Mouse (Mus musculus): ENCODE measurements around the gene Timp3.
"Not testable (repeated sequence)": the region's sequence is repeated elsewhere in the genome, so short reads cannot be mapped to it uniquely, and the experiment has no call there.

Gene Timp3

DNA sequence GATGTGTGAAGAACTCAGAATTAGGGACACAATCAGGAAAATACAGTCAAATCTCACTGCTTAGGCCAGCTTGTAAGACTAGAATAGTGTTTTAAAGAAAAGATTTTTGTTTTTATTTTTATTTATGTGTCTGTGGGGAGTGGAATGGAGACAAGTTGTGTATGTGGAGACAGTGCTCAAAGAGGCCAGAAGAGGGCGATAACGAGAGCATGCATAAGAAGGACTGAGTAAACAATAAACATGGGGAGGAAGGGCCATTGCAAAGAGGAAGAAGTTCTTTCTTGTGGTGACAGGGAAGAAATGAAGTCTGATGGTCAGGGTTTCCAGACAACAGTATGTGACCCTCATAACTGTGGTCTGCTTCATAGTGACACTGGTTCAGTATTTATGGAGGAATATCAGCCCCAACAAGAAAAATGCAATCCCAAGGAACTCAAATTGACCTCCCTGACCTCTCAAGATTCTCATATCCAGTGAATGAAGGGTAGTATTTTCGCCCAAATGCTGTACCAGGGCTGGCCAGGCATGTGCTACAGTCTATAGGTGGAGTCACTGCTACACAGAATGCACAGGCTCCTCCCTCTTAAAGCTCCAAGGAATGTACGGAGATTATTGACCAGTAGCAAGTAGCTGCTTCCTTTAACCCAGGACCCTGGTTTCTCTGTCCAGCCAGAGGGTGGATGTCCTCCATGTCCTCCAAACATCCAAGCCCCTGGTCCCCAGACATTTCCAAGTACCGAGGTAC is 56.8 kb downstream of the Timp3 start:
- DNase-seq: peak; percentile 76

DNA sequence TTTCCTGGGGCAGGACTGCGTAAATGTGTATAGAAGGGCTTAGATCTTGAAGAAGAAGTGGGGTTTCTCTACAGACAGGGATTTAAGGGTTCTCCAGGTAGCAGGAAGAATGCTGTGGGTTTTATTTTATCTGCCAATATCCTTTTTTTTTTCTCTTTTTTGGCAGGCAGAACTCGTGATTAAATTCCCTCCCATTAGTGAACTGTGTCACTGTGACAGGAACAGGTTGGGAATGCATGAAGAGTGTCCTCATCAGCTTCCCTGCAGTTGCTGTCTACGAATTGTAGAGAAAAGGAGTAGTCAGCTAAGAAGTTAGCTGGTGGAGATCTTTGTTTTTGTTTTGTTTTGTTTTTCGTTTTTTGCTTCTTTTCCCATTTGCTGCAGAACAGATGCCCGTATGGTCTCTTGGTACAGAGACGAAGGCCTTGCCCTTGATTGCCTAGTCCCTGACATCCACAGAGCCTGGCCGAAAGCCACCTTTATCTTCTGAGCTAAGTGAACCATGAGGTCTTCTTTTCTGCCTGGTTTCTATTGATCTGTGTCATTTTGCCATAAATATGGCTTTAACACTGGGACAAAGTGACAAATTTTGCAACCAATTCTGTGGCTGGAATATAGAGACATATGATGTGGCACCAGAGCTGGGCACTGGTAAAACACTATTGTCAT is 58.3 kb downstream of the Timp3 start:
- DNase-seq: no peak

DNA sequence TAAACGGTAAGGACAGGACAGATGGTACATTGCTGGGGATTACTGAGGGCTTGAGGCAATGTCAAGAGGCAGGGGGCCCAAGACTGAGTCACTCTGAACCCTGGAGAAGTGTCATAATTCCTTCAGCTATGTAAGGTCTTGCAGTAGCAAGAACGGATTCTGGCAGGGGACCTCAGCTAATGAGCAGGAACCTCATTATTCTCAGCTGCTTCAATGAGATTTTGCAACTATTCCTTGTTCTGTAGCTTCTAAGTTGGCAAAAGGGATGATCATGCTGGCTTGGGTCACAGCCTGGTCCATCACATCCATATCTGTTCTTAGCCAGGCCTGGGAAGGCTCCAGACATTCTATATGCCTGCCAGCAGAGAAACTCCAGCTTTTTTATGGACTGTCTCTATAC is 59.0 kb downstream of the Timp3 start:
- DNase-seq: no peak

DNA sequence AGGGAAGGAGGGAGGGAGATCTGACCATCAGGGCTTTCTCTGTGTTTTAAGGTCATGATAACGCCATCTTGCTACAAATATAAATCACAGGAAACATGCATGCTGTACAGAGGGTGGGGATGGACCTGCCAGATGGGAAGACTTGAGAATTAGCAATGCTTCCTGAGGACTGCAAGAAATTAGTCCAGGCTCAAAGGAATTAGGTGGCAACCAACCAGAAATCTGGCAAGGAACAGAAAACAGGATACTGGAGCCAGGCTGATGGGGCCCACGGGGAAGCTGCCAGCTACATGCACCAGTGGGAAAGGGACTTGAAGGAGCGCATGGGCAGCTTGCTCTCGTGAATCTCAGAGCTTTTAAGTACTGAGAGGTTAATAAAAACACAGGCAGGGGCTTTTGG is 59.5 kb downstream of the Timp3 start:
- no peak for DNase-seq

DNA sequence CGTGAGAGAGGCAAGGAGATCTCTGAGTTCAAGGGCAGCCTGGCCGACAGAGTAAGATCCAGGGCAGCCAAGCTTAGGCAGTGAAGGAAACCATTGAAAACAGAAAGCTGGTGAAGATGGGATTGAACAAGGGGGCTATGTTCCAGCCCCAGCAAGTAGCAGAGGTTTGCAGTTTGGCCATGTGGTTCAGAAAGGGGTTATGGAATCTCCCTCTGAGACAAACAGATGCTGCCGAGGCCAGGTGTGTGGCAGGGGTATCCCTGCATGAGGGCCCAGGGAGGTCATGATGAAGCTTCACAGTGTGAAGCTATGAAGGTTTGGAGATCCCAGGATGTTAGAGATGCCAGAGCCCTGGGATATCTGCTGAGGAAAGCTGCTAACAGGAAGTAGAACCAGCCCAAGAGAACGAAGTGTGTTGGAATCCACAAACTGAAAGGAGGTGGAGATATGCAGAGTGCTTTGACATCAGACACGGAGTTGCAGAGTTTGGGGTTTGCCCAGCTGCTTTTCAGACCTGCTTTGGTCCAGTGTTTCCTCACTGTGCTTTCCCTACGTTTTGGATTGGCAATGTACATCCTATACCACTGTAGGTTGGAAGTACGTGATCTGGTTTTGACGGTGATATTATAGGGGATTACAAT is 63.6 kb downstream of the Timp3 start:
- DNase-seq: no peak

DNA sequence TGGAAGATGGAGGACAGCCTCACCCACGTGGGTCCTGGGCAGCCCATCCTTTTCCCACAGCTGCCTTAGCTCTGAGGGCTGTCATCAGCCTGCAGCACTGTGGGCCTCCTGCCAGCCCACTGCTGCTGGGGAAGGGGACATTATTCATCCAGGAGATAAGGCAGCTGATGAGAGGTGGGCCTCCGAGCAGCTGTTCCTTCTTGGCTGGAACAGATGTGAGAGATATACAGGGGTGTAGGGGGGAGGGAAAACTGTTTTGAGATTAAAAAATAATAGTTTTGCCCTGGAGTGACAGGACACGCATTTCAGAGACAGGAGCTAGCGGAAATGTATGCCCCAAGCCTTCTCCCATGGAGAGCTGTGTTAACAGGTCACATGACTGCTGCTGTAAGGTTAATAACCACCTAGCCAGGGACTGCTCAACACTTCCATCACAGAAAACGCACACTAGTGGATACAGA is 65.5 kb downstream of the Timp3 start:
- peak; percentile 93 for DNase-seq

DNA sequence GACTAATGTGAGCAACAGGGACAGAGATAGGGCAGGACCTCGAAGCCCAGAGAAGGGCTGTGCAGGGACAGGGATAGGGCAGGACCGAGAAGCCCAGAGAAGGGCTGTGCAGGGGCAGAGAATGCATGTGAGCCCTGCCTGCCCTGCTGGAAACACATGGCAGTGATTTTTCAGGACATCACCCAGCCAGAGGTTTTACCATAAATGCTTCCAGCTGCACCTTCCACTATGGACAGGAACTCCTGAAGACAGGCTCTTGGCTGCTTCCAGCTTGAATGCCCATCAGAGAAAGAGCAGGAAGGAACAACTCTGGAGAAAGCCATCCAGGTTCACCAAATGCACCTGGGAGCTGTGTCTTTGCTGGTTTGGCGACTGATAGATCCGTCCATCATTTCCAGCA is 67.2 kb downstream of the Timp3 start:
- DNase-seq: no peak

DNA sequence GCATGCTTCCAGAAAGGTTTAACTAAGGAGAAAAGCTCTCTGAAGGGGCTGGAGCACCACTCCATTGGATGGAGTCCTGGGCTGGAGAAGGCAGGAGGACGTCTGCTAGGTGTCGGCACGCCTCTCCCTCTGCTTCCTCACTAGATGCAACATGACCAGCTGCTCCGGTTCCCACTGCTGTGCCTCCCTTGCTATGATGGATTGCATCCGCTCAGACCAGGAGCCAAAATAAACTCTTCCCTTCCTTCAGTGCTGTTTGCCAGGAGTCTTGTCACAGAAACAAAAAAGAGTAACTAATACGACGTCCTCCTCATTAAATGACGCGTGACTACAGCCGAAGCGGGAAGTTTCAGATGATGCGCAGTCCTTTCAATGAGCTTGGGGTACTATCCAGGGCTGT is 68.6 kb downstream of the Timp3 start:
- DNase-seq: peak; percentile 83

DNA sequence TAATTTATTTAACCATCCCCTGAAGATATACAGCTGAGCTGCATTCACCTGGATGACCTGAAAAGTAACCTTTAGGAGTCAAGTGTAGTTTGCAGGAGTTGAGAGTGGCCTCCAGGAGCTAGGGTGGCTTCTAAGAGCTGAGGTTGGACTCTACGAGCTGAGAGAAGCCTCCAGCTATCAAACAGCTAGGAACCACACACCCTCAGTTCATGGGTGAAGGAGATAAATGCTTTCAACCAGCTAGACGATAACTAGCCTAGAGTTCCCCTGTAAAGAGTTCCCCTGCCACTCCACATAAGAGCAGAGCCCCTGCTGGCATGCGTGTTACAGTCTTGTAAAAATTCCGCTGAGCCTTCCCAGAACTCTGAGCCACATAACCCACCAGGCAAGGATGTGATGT is 69.2 kb downstream of the Timp3 start:
- no peak for DNase-seq

DNA sequence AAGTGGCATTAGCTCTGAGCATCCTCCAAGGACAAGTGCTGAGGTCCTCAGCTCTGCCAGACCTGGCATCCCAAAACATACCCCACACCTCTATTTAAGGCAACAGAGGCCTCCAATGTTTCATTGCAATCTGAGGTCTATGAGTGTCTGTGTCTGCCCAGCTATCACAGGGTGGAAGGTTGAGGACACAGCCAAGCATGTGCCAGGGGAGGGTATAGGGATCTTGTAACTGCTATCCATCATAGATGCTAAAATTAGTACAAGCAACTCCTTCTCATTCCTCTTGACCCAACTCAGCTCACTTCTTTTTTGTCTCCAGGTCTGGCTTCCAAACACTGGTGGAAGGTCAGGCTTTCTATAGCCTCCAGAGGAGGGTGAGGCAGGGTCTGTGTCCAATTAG is 71.4 kb downstream of the Timp3 start:
- DNase-seq: no peak

DNA sequence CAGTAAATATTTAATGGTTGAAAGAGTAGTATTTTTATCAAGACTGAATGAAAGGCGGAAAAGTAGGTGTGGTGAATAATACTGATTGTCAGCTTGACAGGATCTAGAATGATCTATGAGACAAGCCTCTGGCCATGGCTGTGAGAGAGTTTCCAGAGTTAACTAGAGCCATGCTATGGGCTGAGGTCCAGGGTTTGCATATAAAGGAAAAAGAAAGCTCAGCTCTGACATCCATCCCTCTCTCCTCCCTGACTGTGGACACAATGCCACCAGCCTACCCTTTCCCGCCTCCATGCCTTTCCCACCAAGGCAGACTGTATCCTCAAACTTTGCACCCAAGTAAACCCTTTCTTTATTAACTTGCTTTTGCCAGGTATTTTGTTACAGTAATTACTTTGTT is 73.9 kb downstream of the Timp3 start:
- no peak for DNase-seq

DNA sequence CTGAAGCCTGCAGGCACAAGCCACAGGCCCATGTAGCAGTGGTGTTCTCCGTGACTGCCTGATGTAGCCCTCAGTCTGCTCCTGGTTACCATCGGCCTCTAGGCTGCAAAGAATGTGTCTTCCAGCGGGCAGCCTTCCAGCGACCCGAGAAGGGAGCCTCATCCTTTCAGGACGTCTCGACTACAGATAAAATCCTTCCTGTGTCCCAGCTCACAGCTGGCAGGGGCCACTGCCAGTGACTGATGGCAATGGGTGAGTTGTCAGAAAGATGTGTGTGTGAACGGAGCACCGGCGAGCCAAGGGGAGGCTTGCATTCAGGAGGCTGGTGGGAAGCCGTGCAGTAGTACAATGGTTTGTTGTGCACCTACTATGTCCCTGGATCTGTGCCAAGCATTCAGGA is 75.7 kb downstream of the Timp3 start:
- peak; percentile 71 for DNase-seq

DNA sequence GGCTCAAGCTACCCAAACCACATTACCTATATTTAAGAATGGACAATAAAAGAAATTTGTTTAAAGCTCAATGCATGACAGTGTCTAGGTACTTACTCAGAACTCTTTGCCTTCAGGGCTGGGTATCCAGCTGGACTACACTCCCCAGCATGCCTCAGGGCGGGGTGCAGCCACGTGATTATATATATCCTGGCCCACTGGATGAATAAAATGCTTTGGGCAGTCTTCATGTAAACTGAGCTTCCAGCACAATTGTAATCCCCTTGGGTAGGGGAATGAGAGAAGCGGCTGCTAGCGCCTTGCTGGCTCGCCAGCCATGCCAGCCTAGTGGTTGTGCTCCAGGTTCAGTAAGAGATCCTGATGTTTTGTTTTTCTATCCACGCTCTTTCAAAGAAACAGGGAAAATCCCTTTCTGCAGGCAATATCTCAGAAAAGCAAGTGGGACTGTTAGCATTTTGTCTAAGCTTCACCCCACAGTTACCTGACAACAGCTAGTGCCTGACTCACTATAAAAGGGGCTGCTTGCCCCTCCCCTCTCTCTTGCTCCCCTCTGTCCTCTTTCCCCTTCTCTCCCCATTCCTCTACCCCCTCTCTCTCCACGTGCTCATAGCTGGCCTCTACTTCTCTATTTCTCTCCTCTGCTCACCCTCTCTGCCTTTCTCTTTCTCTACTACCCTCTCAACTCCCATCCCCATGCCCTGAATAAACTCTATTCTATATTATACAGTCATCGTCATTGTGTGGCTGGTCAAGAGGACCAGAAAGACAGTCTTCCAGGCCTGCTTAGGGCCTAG is 76.4 kb downstream of the Timp3 start:
- DNase-seq: peak; percentile 11

DNA sequence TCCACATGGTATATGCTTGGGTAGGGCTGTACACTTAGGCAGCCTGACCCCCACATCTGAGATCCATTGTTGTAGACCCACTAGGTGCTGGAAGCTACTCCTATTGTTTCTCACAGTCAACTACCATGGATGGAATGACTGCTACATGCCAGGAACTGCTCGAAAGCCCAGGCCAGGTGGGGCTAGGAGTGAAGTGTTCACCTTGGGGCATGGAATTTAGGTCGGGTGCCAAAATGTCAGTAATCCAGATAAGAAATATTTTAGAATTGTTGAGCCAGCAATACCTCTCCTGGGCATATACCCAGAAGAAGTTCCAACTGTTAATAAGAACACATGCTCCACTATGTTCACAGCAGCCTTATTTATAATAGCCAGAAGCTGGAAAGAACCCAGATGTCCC is 78.6 kb downstream of the Timp3 start:
- not testable (repeated sequence) for DNase-seq

DNA sequence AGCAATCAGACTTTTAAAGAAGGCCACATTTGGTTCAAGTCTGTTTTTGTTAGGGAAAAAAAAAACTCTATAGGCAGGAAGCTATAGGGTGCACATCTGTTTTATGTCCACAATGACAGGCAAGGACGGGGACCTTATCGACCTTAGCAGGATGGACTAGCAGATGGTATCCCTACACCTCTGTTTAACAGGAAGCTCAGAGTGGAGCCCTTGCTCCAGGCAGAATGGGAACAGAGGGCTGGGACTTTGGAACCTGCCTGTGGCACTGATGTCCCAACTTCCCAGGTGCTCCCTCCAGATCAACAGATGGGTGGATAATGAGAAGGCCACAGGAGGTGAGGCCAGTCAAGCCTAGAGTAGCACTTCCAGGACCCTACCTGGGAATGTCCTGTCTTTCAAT is 80.5 kb downstream of the Timp3 start:
- no peak for DNase-seq

DNA sequence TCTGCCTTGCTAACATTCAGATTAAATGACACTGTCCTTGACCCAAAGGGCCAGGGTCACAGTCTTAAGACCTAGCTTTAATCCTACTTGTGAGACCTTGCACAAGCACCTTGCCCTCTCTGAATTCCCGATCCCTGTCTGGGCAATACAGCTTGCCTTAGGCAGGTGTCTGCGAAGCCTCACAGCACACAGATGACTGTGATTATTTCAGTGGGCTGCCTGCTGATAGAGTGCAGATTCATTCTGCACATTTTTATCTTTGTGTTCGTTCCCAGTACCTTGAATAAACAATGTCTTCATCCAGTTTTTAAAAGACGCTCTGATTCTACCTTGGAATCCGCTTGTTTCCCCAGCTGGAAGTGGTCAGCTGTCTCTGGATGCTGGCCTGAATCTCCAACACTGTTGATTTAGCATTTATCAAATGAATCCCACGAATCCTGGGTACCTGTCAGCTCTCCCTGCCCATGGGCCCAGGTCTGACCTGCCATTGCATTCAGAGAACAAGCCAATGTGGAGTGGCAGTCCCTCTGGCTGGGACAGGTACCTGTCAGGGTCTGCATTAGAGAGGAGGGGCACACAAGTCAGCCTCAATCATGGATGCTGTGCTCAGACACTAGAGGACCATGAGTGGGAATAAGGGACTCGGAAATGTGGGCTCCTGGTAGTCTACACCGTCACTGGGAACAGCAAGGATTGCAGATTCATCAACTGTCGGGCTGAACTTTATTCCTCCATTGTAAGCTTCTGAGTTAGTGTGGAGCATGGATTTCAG is 81.2 kb downstream of the Timp3 start:
- no peak for DNase-seq

DNA sequence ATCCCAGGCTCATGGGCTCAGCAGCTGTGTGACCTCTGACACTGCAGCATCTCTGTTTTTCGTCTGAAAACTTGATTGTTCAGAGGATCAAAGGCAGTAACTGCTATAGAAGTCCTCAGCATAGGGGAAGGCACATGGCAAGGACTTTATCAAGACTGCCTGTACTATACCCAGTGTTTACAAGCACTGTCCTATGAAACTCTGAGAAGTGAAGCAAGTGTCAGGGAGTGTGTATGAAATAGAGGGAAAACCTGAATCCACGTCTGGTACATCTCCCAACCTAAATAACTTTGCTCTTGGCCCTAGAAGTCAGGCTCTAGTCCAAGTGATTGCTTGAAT is 81.7 kb downstream of the Timp3 start:
- no peak for DNase-seq

DNA sequence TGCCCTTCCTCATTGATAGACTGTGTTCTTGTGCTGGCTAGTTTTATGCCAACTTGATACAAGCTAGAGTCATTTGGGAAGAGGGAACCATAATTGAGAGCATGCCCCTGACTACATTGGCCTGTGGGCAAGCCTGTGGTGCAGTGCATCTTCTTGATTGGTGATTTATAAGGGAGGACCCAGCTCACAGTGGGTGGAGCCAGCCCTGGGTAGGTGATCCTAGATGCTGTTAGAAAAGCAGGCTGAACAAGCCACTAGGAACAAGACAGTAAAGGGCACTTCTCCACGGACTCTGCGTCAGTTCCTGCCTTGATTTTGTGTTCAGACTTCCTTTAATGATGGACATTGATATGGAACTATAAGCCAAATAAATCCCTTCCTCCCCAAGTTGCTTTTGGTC is 84.5 kb downstream of the Timp3 start:
- DNase-seq: no peak

DNA sequence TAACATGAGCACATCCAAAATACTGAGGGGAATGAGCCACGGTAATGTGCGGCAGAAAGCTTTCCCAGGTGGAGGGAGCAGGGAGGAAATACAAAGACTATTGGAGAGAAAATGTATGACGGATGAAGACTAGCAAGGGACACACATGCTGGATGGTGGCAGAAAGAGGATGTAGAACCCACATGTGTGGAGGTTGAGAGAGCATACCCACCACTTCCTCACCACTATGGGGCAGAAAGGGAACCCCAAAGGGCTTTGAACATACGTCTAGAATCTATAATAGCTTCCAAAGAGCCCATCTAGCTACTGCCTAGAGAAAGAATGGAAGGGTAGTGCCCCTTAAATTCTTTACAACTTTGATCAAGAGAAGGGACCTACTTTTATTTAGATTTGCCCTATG is 85.5 kb downstream of the Timp3 start:
- no peak for DNase-seq

DNA sequence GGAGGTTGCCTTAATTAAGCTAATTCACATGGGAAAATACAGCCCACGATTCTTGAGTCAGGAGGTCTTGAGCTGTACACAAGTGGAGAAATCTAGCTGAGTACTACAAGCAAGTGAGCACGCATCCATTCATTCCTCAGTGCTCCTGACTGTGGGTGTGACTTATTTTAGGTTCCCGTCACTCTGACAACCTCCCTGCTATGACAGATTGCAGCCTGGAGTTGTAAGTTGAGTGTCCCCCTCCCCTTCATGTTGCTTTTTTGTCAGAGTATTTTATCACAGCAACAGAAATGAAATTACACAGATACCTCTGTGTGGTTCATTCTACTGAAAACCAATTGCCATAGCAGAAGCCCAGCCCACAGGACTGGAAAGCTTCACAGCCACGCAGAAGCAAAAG is 86.1 kb downstream of the Timp3 start:
- no peak for DNase-seq

DNA sequence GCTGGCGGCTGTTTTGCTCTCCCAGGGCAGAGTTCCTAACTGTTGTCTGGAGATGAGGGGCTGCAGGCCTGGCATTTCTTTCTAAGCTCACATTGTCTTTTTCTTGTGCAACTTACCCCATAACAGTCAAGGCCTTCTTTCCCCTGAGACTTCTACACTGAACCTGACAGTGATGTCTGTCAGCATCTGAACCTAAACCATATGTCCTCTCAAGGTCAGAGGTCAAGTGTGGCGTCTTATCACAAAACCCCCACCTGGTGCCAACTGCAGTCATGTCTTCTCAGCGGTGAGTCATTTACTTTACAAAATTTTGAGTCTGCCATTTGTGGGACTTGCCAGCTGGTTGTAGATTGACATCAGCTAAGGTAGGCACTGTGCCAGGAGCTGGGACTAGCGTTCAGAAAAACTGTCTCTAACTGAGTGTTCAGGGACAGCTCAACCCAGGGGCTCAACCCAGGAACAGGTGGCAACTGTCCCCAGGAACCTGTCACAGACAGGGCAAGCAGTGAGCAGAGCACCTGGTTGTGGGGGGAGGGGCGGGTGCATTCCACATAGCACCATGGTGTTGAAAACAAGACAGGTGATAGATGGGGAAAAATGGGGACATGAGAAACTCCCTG is 87.8 kb downstream of the Timp3 start:
- peak; percentile 36 for DNase-seq

DNA sequence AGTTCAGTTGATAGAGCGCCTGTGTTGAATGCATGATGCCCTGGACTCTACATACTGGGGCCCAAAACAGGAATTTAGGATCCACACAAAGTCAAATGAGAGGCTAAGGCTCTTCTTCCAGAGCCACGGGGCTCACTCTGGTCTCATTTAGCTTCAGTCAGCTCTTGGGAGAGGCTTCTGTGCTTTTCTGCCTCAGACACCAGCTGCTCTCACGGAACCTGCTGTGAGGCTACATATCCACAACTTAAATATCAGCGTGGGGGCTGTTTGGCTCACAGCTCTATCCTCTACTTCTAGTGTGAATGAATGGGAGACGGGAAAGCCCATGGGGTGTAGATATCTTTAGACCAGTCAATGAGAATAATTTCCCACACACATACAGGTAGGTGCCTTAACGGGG is 88.6 kb downstream of the Timp3 start:
- DNase-seq: no peak

Measured in kidney, postnatal 10 days (tissue).